Mouse (Mus musculus): ENCODE measurements around the gene Il1rn.

Il1rn gene

GRCm38 (mm10) chr2:24382456-24383230, 46.0 kb downstream of the Il1rn start:
- no peak for DNase-seq (ENCODE audit: low spot score)

- DNase-seq (ENCODE audit: low spot score): no peak
Measured at GRCm38 (mm10) chr2:24383636-24384035, 47.0 kb downstream of the Il1rn start.

GRCm38 (mm10) chr2:24384393-24384792, 47.7 kb downstream of the Il1rn start:
- no peak for DNase-seq (ENCODE audit: low spot score)

- DNase-seq (ENCODE audit: low spot score): no peak
Measured at GRCm38 (mm10) chr2:24385111-24385961, 48.7 kb downstream of the Il1rn start.

GRCm38 (mm10) chr2:24386158-24386963, 49.7 kb downstream of the Il1rn start:
- DNase-seq (ENCODE audit: low spot score): no peak

- DNase-seq (ENCODE audit: low spot score): no peak
Measured at GRCm38 (mm10) chr2:24386964-24387320, 50.3 kb downstream of the Il1rn start.

GRCm38 (mm10) chr2:24387361-24388283, 51.0 kb downstream of the Il1rn start:
- DNase-seq (ENCODE audit: low spot score): no peak

GRCm38 (mm10) chr2:24393251-24393650, 56.6 kb downstream of the Il1rn start:
- DNase-seq (ENCODE audit: low spot score): no peak

GRCm38 (mm10) chr2:24397115-24397514, 60.5 kb downstream of the Il1rn start:
- no peak for DNase-seq (ENCODE audit: low spot score)

- no peak for DNase-seq (ENCODE audit: low spot score)
Measured at GRCm38 (mm10) chr2:24400711-24401110, 64.1 kb downstream of the Il1rn start.

Measured in layer of hippocampus, adult 9-10 months (tissue).